Mouse (Mus musculus) small intestine, adult 2 months (tissue): ENCODE results near the gene Syne2. TPM values are rescaled to one million over a fixed set of nuclear protein-coding genes. Genes with fewer than 3 reads are reported as not detected.
A peak's percentile ranks its signal among the peaks of the same experiment; 100 is the strongest.

Experiments used
- H3K27ac ChIP-seq: fragments of 200-500 bp; 2 replicates; pipeline ENCODE4 v1.5.1; 2012; ENCODE audit warnings: low read depth, low read length, control low read depth, inconsistent platforms; ENCODE audit not compliant: insufficient read depth
- H3K27me3 ChIP-seq: fragments of 200-500 bp; 2 replicates; pipeline ENCODE4 v1.6.1; 2012; ENCODE audit warnings: mild to moderate bottlenecking, moderate library complexity, low read length, inconsistent platforms; ENCODE audit not compliant: control insufficient read depth, insufficient read depth
- H3K36me3 ChIP-seq: fragments of 200-500 bp; 2 replicates; pipeline ENCODE4 v1.6.1; 2012; ENCODE audit warnings: mild to moderate bottlenecking, low read length, control low read depth, inconsistent platforms; ENCODE audit not compliant: control insufficient read depth, insufficient read depth
- H3K4me1 ChIP-seq: fragments of 200-500 bp; 2 replicates; pipeline ENCODE4 v1.6.1; 2012; ENCODE audit warnings: low read length, inconsistent platforms, mixed read lengths; ENCODE audit not compliant: control insufficient read depth, insufficient read depth, insufficient read length
- H3K4me3 ChIP-seq: fragments of 200-500 bp; 2 replicates; pipeline ENCODE4 v1.5.1; 2012; ENCODE audit warnings: low read depth, mild to moderate bottlenecking, control low read depth, inconsistent platforms, low read length, moderate library complexity
- CTCF ChIP-seq: fragments of 200-500 bp; IDR thresholded peaks from 2 replicates; pipeline ENCODE4 v1.5.1; 2012; ENCODE audit warnings: low read depth, mild to moderate bottlenecking, control low read depth, inconsistent platforms, low read length, moderate library complexity, mixed read lengths; ENCODE audit not compliant: insufficient replicate concordance, insufficient read length; ENCODE audit errors: extremely low read depth
- POLR2A ChIP-seq: fragments of 200-500 bp; IDR thresholded peaks from 2 replicates; pipeline ENCODE4 v1.6.1; 2012; ENCODE audit warnings: low read depth, mild to moderate bottlenecking, control low read depth, inconsistent platforms, low read length, moderate library complexity
- whole genome bisulfite sequencing: fragments of 180-500 bp; shearing (Covaris S2); methylation state at CpG from one replicate; pipeline ENCODE4 v1.1.7; 2018; 5-methylcytosine and 5-hydroxymethylcytosine counted together
- polyA plus RNA-seq: library from polyadenylated mRNA; depleted of rRNA; stranded (reverse); fragments of >200 nt; gene quantifications from 2 replicates; pipeline ENCODE4 v1.2.3, GENCODE M21; 2012

Gene Syne2
- polyA plus RNA-seq, 1 experiment: 39.8 TPM

- Histone ChIP-seq H3K27me3 (no peaks in the 10 kb centered on the region), H3K4me3 (no peak overlapping the region), H3K4me1 (no peaks in the 10 kb centered on the region), H3K36me3 (peaks cover 19% of the 10 kb centered on the region), H3K27ac (no peak overlapping the region)
- WGBS: 90% methylated on average over 7 of the region's 7 CpGs
- no peak for TF ChIP-seq CTCF
- no peak for TF ChIP-seq POLR2A
Observed at GRCm38 (mm10) chr12:75897793-75898192, 79.9 kb downstream of the Syne2 start.

GRCm38 (mm10) chr12:75901721-75902120, 83.8 kb downstream of the Syne2 start:
- WGBS: 99% methylated on average over 9 of the region's 9 CpGs
- Histone ChIP-seq H3K36me3 (peaks cover 28% of the 10 kb centered on the region), H3K4me1 (no peaks in the 10 kb centered on the region), H3K27ac (no peak overlapping the region), H3K4me3 (no peak overlapping the region), H3K27me3 (no peaks in the 10 kb centered on the region)
- TF ChIP-seq CTCF (no peak), POLR2A (no peak)

GRCm38 (mm10) chr12:75904068-75904467, 86.1 kb downstream of the Syne2 start:
- WGBS: 94% methylated on average over 11 of the region's 11 CpGs
- H3K27me3 ChIP-seq: no peaks in the 10 kb centered on the region
- no peak overlapping the region for H3K27ac ChIP-seq
- H3K36me3 ChIP-seq: peaks cover 31% of the 10 kb centered on the region
- TF ChIP-seq CTCF (no peak), POLR2A (no peak)
- H3K4me3 ChIP-seq: no peak overlapping the region
- H3K4me1 ChIP-seq: no peaks in the 10 kb centered on the region

- TF ChIP-seq CTCF (no peak), POLR2A (no peak)
- H3K4me3 ChIP-seq: no peak overlapping the region
- no peak overlapping the region for H3K27ac ChIP-seq
- 87% methylated on average over 7 of the region's 7 CpGs for WGBS
- no peaks in the 10 kb centered on the region for H3K4me1 ChIP-seq
- H3K27me3 ChIP-seq: no peaks in the 10 kb centered on the region
- peaks cover 28% of the 10 kb centered on the region for H3K36me3 ChIP-seq
Observed at GRCm38 (mm10) chr12:75905304-75905703, 87.4 kb downstream of the Syne2 start.

GRCm38 (mm10) chr12:75908466-75908865, 90.5 kb downstream of the Syne2 start:
- Histone ChIP-seq H3K4me1 (no peaks in the 10 kb centered on the region), H3K27me3 (no peaks in the 10 kb centered on the region), H3K27ac (no peak overlapping the region), H3K4me3 (no peak overlapping the region), H3K36me3 (peaks cover 40% of the 10 kb centered on the region)
- TF ChIP-seq CTCF (no peak), POLR2A (no peak)
- 86% methylated on average over 3 of the region's 3 CpGs for WGBS

- Histone ChIP-seq H3K4me3 (no peak overlapping the region), H3K36me3 (peaks cover 32% of the 10 kb centered on the region)
- WGBS: 76% methylated on average over 5 of the region's 5 CpGs
Observed at GRCm38 (mm10) chr12:75915694-75916093, 97.8 kb downstream of the Syne2 start.

GRCm38 (mm10) chr12:75918415-75918814, 100.5 kb downstream of the Syne2 start:
- Histone ChIP-seq H3K36me3 (peaks cover 29% of the 10 kb centered on the region), H3K4me3 (no peak overlapping the region), H3K27me3 (no peaks in the 10 kb centered on the region), H3K27ac (no peak overlapping the region), H3K4me1 (no peaks in the 10 kb centered on the region; the same call in 1 of the 2 replicates)
- 12% methylated on average over 2 of the region's 2 CpGs for WGBS
- TF ChIP-seq POLR2A (no peak), CTCF (no peak)

More at GRCm38 (mm10) chr12:75915694-75916093, 97.8 kb downstream of the Syne2 start:
- no peak for TF ChIP-seq POLR2A
- TF ChIP-seq CTCF: no peak
- no peak overlapping the region for H3K27ac ChIP-seq
- H3K4me1 ChIP-seq: no peaks in the 10 kb centered on the region; the same call in 1 of the 2 replicates
- no peaks in the 10 kb centered on the region for H3K27me3 ChIP-seq

GRCm38 (mm10) chr12:75918914-75919313, 101.0 kb downstream of the Syne2 start:
- TF ChIP-seq POLR2A: no peak
- TF ChIP-seq CTCF: 0 out of 2 replicates have a peak, but pooled peaks have one; percentile 11
- no peaks in the 10 kb centered on the region for H3K27me3 ChIP-seq
- 83% methylated on average over 6 of the region's 6 CpGs for WGBS
- H3K27ac ChIP-seq: no peak overlapping the region
- H3K4me3 ChIP-seq: no peak overlapping the region
- peaks cover 30% of the 10 kb centered on the region for H3K36me3 ChIP-seq
- H3K4me1 ChIP-seq: no peaks in the 10 kb centered on the region; the same call in 1 of the 2 replicates
